13 mouse cellular contexts compared by ENCODE assay signal in genomic region chr9:122185953-122186352, GRCm38 (mm10).
DNase-seq lines count a peak whose midpoint lies in the region; ATAC-seq and TF ChIP-seq lines count a peak whose summit lies in the region.
"Had no signal": no experiment of that assay in that cellular context is flagged by ENCODE, and none has a peak within 500 bp of the region (broad histone marks: within the 10 kb centered on the region; RNA-seq: fewer than 3 reads in every experiment).

No protein-coding gene starts in this region.

- H3K79me2 ChIP-seq in liver, adult 2 months (ENCODE audit: control insufficient read depth, insufficient read depth, low read length), result no peaks in the 10 kb centered on the region

- TF ChIP-seq CTCF in liver, adult 2 months (IDR thresholded peaks at IDR 0.05; ENCODE audit: low read depth, low read length), result no peak

- no peak overlapping the region for H3K4me2 ChIP-seq in heart, embryonic 14.5 days (ENCODE audit: low read length)
- H3K4me2 ChIP-seq in heart, embryonic 15.5 days, result no peak overlapping the region
- no peak overlapping the region for H3K4me2 ChIP-seq in stomach, embryonic 15.5 days
- H3K4me2 ChIP-seq: liver, embryonic 13.5 days had no signal

- no peak overlapping the region for H3K9ac ChIP-seq in heart, embryonic 14.5 days (ENCODE audit: low read length)
- H3K9ac ChIP-seq in liver, adult 2 months (ENCODE audit: low read depth, low read length), result no peak overlapping the region
- no peak overlapping the region for H3K9ac ChIP-seq in heart, embryonic 15.5 days
- no peak overlapping the region for H3K9ac ChIP-seq in stomach, embryonic 15.5 days
- H3K9ac ChIP-seq: liver, embryonic 13.5 days had no signal

- TF ChIP-seq POLR2A in liver, adult 2 months (IDR thresholded peaks at IDR 0.05; ENCODE audit: extremely low read depth, insufficient read depth, low read length), result no peak

- H3K4me1 ChIP-seq in heart, embryonic 14.5 days (ENCODE audit: control insufficient read depth in 2 of 2, insufficient read depth in 2 of 2, low read length in 2 of 2), result peaks cover 19 to 41% of the 10 kb centered on the region in 2 experiments
- peaks cover 17% of the 10 kb centered on the region for H3K4me1 ChIP-seq in liver, adult 2 months (ENCODE audit: control insufficient read depth, insufficient read depth, low read length)
- H3K4me1 ChIP-seq in heart, embryonic 15.5 days (replicated peaks), result peaks cover 39% of the 10 kb centered on the region
- H3K4me1 ChIP-seq in stomach, embryonic 15.5 days, result peaks cover 14% of the 10 kb centered on the region; the same call in 1 of the 2 replicates

- 91% methylated on average over 6 of the region's 6 CpGs for WGBS in heart, embryonic 14.5 days
- WGBS in liver, adult 2 months, result 92% methylated on average over 6 of the region's 6 CpGs
- WGBS in heart, embryonic 15.5 days, result 79% methylated on average over 6 of the region's 6 CpGs
- WGBS in stomach, embryonic 15.5 days, result 87% methylated on average over 6 of the region's 6 CpGs

- H3K27ac ChIP-seq in heart, embryonic 14.5 days (replicated peaks in 1 of 2; ENCODE audit: control insufficient read depth in 1 of 2, insufficient read depth in 1 of 2, low read depth in 2 of 2, low read length in 2 of 2), result peak overlapping the region; percentile 18 to 63; a peak in 2 of 4 replicates
- H3K27ac ChIP-seq in liver, adult 2 months (replicated peaks; ENCODE audit: insufficient read depth, low read depth, low read length), result peak overlapping the region; percentile 18; the same call in 1 of the 2 replicates
- H3K27ac ChIP-seq in heart, embryonic 15.5 days, result peak overlapping the region; percentile 75
- peak overlapping the region; percentile 67; the same call in 1 of the 2 replicates for H3K27ac ChIP-seq in stomach, embryonic 15.5 days
- H3K27ac ChIP-seq: liver, embryonic 13.5 days; macrophage had no signal

- no peaks in the 10 kb centered on the region for H3K9me3 ChIP-seq in heart, embryonic 14.5 days (ENCODE audit: control insufficient read depth, low read length)
- H3K9me3 ChIP-seq in heart, embryonic 15.5 days (replicated peaks), result no peaks in the 10 kb centered on the region
- no peaks in the 10 kb centered on the region for H3K9me3 ChIP-seq in stomach, embryonic 15.5 days
- H3K9me3 ChIP-seq: liver, embryonic 13.5 days had no signal

- ATAC-seq in heart, embryonic 14.5 days (ENCODE audit: insufficient number of reproducible peaks, insufficient read depth, low FRiP score, low read depth), result no peak
- ATAC-seq in heart, embryonic 15.5 days (replicated peaks; ENCODE audit: insufficient number of reproducible peaks, insufficient read depth, low FRiP score, low read depth), result no peak
- ATAC-seq in stomach, embryonic 15.5 days (ENCODE audit: insufficient read depth, low FRiP score, low read depth), result no peak
- ATAC-seq in monocyte, adult 5-6 weeks (replicated peaks; ENCODE audit: insufficient number of reproducible peaks, low FRiP score, low TSS enrichment, poor library complexity, severe bottlenecking), result no peak

- no peaks in the 10 kb centered on the region for H3K36me3 ChIP-seq in heart, embryonic 14.5 days (ENCODE audit: control insufficient read depth, insufficient read depth, low read length)
- no peaks in the 10 kb centered on the region for H3K36me3 ChIP-seq in liver, adult 2 months (ENCODE audit: control insufficient read depth, insufficient read depth, low read length)
- H3K36me3 ChIP-seq in heart, embryonic 15.5 days, result no peaks in the 10 kb centered on the region
- H3K36me3 ChIP-seq in stomach, embryonic 15.5 days, result 0 out of 2 replicates have a peak, but pooled peaks cover 4% of the 10 kb centered on the region
- H3K36me3 ChIP-seq: liver, embryonic 13.5 days had no signal

- DNase-seq in heart, postnatal 4 days, result no peak
- DNase-seq in liver, adult 2 months (ENCODE audit: extremely low read depth, low read depth, low spot score), result no peak
- no peak for DNase-seq in liver
- DNase-seq: cerebellum, adult 2 months; gastrocnemius, postnatal 10 days; kidney, postnatal 4 days; liver, embryonic 13.5 days; thymus, postnatal 25 days had no signal

- H3K4me3 ChIP-seq in heart, embryonic 14.5 days (ENCODE audit: control insufficient read depth in 1 of 2, insufficient read depth in 1 of 2, low read depth in 1 of 2, low read length in 2 of 2), result no peak overlapping the region
- no peak overlapping the region for H3K4me3 ChIP-seq in liver, adult 2 months (ENCODE audit: insufficient read depth, low read depth, low read length)
- no peak overlapping the region for H3K4me3 ChIP-seq in heart, embryonic 15.5 days
- no peak overlapping the region for H3K4me3 ChIP-seq in stomach, embryonic 15.5 days (replicated peaks)
- H3K4me3 ChIP-seq: liver, embryonic 13.5 days had no signal

- no peaks in the 10 kb centered on the region for H3K27me3 ChIP-seq in heart, embryonic 14.5 days (ENCODE audit: control insufficient read depth, insufficient read depth, low read length)
- no peaks in the 10 kb centered on the region for H3K27me3 ChIP-seq in liver, adult 2 months (ENCODE audit: control insufficient read depth, insufficient read depth, low read length)
- H3K27me3 ChIP-seq in heart, embryonic 15.5 days, result no peaks in the 10 kb centered on the region
- H3K27me3 ChIP-seq in stomach, embryonic 15.5 days (replicated peaks), result no peaks in the 10 kb centered on the region
- H3K27me3 ChIP-seq: liver, embryonic 13.5 days had no signal

Comparison
In these comparisons a context has a peak if more than half of its experiments do, and no peak if none do; other contexts are left out.
1. H3K27ac ChIP-seq: peak in every context shown above with its lines; median percentile 75 in heart, embryonic 15.5 days; 67 in stomach, embryonic 15.5 days; 40 in heart, embryonic 14.5 days; 18 in liver, adult 2 months.